Mouse (Mus musculus) CD8-positive naive resting alpha-beta T cell, adult 2 months (primary cell): ENCODE measurements around the gene Faap100.

Source experiments
- DNase-seq, 2 experiments: peaks; one replicate each; pipeline ENCODE4 v3.0.0; 2022; ENCODE audit warnings: low read depth in 2 of 2, low spot score in 2 of 2

Gene Faap100

DNA sequence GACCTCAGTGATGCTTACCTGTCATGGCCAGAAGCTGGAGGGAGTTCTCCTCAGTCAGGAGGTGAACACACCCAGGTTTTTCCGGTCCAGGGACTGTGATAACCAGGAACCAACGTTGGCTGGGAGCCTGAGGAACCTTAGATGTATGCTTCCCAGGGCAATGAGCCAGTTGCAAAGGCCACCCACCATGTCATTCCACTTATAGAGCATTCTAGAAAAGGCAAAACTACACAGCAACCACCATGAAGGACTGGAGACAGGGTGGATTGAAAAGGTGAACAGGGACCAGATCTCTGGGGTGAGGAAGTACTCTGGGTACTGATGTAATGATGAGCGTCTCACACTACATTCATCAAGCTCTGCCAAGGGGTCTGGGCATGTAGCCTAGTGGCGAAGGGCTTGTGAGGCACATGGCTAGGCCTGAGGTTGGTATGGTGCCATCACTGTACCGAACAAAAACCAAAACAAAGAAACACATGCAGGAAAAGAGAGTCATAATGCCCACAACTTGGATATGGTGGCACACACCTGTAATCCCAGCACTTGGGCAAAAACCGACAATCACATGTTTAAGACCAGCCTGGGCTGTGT, 43.0 kb downstream of the Faap100 start:
- DNase-seq: no peak

DNA sequence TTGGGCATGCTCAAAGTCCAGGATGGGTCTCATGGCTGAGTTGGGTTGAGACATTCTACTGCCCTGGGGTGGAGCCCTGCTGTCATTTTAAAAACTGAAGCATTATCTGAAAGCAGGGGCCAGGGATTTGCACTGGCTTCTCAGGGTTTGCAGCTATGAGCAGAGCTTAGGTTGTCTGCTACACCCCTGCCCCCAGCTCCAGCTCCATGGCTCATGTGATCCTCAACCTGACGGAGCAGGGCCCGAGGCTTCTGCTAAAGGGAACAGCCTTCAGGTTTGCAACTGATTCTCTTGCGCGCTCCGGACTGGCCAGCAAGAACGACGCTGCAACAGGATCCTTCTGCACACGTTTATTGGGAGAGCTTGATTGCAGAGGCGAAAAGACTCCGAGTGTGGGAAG, 58.4 kb downstream of the Faap100 start:
- DNase-seq: no peak

DNA sequence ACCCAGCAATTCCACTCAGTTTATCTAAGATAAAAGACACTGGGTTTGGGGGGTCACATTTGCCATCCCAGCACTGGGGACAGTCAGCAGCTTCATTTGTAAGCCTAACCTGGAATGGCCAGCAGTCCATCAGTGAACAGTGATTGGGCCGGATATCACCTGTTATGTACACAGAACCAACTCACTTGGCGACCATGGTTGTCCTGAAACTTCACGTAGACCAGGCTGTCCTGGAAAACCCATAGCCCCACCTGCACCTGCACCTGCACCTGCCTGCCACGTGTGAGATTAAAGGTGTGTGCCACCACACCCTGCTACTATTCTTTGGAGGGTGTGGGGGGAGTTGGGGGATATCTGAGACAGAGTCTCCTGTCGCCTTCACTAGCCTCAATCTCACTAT, 59.3 kb downstream of the Faap100 start:
- DNase-seq: no peak
